Mouse (Mus musculus): ENCODE measurements around the gene Mus81. TPM values are rescaled to one million over a fixed set of nuclear protein-coding genes. Genes with fewer than 3 reads are reported as not detected.
"Not testable (repeated sequence)": the region's sequence is repeated elsewhere in the genome, so short reads cannot be mapped to it uniquely, and the experiment has no call there.

Gene Mus81
- polyA plus RNA-seq, 1 experiment from 2014 or later: 36.3 TPM

GRCm38 (mm10) chr19:5490313-5490897 lies 2.2 kb upstream of the Mus81 start, which contains the start of gene Cfl1:
Gene Cfl1 (plus strand): TSS chr19:5490455.
- Histone ChIP-seq H3K27ac (peak within 1 kb of the TSS; percentile 100), H3K4me2 (peak within 1 kb of the TSS; percentile 90), H3K9me3 (no peaks in the 10 kb centered on the region), H3K27me3 (replicated peaks) (no peaks in the 10 kb centered on the region), H3K4me3 (replicated peaks) (peak within 1 kb of the TSS; percentile 98), H3K4me1 (peaks cover 36% of the 10 kb centered on the region), H3K9ac (peak within 1 kb of the TSS; percentile 99), H3K36me3 (peaks cover 31% of the 10 kb centered on the region)
- peak; percentile 68 for ATAC-seq (ENCODE audit: insufficient read depth, low FRiP score, low read depth)
- under 1% methylated on average over 61 of the region's 62 CpGs for WGBS

GRCm38 (mm10) chr19:5489721-5490120 lies 1.5 kb upstream of the Mus81 start:
- not testable (repeated sequence) for ATAC-seq (ENCODE audit: insufficient read depth, low FRiP score, low read depth)

GRCm38 (mm10) chr19:5488878-5489571 lies 823 bp upstream of the Mus81 start:
- under 1% methylated on average over 26 of the region's 26 CpGs for WGBS

More at GRCm38 (mm10) chr19:5489721-5490120, 1.5 kb upstream of the Mus81 start:
- not testable (repeated sequence) for H3K9ac ChIP-seq; H3K9me3 ChIP-seq; H3K27me3 ChIP-seq (replicated peaks)
- peak overlapping the region; percentile 100 for H3K27ac ChIP-seq
- H3K4me2 ChIP-seq: peak overlapping the region; percentile 90
- 40% methylated on average over 10 of the region's 10 CpGs for WGBS
- H3K4me3 ChIP-seq (replicated peaks): peak overlapping the region; percentile 98
- H3K36me3 ChIP-seq: peaks cover 32% of the 10 kb centered on the region
- H3K4me1 ChIP-seq: peaks cover 36% of the 10 kb centered on the region

GRCm38 (mm10) chr19:5486771-5487170 lies 1.4 kb downstream of the Mus81 start:
- Histone ChIP-seq H3K4me3 (replicated peaks) (no peak overlapping the region), H3K4me2 (peak overlapping the region; percentile 90; the same call in 1 of the 2 replicates), H3K27me3 (replicated peaks) (no peaks in the 10 kb centered on the region), H3K9ac (no peak overlapping the region), H3K27ac (no peak overlapping the region), H3K9me3 (no peaks in the 10 kb centered on the region), H3K4me1 (peaks cover 22% of the 10 kb centered on the region), H3K36me3 (peaks cover 27% of the 10 kb centered on the region; the same call in 1 of the 2 replicates)
- 75% methylated on average over 4 of the region's 4 CpGs for WGBS
- ATAC-seq (ENCODE audit: insufficient read depth, low FRiP score, low read depth): no peak

More at GRCm38 (mm10) chr19:5488878-5489571, 823 bp upstream of the Mus81 start:
- ATAC-seq (ENCODE audit: insufficient read depth, low FRiP score, low read depth): peak; percentile 83
- H3K27me3 ChIP-seq (replicated peaks): no peaks in the 10 kb centered on the region
- no peaks in the 10 kb centered on the region for H3K9me3 ChIP-seq
- H3K27ac ChIP-seq: peak overlapping the region; percentile 100
- H3K36me3 ChIP-seq: peaks cover 29% of the 10 kb centered on the region
- peak overlapping the region; percentile 90 for H3K4me2 ChIP-seq
- peak overlapping the region; percentile 31; the same call in 1 of the 2 replicates for H3K9ac ChIP-seq
- peak overlapping the region; percentile 63 for H3K4me3 ChIP-seq (replicated peaks)
- H3K4me1 ChIP-seq: peaks cover 34% of the 10 kb centered on the region

DNA sequence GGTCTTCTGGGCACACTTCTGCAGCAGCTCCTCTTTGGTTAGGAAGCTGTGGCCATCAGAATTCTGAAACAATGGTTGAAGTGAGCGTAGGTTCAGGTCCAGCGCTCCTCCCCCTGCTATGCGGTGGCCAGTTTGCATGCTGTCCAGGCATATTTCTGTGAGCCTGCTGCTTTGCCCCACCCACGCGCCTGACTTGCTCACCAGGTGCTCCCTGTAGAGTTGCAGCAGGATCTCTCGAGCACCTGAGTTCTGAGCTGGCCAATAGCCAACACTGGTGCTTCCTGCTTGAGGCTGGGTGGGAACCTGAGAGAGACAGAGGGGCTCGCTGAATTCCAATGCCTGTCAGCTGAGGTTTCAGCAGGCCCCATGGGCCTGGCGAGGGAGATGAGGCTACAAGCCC lies 1.9 kb downstream of the Mus81 start:
- no peak overlapping the region for H3K27ac ChIP-seq

DNA sequence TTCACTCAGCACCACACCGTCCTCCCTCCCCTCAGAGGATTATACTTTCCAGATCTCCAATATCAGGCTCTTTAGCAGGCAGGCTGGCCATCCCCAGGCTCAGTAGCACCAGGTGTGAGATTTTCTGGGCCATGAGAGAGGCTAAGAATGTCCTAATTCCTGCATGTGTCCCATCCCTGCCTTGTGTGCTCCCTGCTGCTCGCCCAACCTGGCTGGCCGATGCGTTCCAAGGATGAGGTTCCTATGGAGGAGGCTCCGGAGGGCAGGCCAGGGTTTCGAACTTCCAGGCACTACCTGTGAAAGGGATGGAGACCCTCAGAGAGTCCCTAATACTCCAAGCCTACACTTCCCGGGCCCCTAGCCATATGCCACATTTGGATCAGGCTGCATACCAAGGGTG lies 2.4 kb downstream of the Mus81 start:
- ATAC-seq (ENCODE audit: insufficient read depth, low FRiP score, low read depth): no peak
- Histone ChIP-seq H3K27ac (no peak overlapping the region), H3K9ac (no peak overlapping the region), H3K27me3 (replicated peaks) (no peaks in the 10 kb centered on the region), H3K4me1 (peaks cover 22% of the 10 kb centered on the region), H3K36me3 (peaks cover 34% of the 10 kb centered on the region), H3K4me3 (replicated peaks) (no peak overlapping the region), H3K4me2 (no peak overlapping the region), H3K9me3 (no peaks in the 10 kb centered on the region)
- 90% methylated on average over 7 of the region's 7 CpGs for WGBS

More for the DNA sequence above, 1.9 kb downstream of the Mus81 start:
- H3K9me3 ChIP-seq: no peaks in the 10 kb centered on the region
- H3K4me2 ChIP-seq: no peak overlapping the region
- H3K4me1 ChIP-seq: peaks cover 22% of the 10 kb centered on the region
- H3K9ac ChIP-seq: 0 out of 2 replicates have a peak overlapping the region, but pooled peaks have one; percentile 12
- H3K4me3 ChIP-seq (replicated peaks): no peak overlapping the region
- no peaks in the 10 kb centered on the region for H3K27me3 ChIP-seq (replicated peaks)
- H3K36me3 ChIP-seq: peaks cover 31% of the 10 kb centered on the region
- no peak for ATAC-seq (ENCODE audit: insufficient read depth, low FRiP score, low read depth)
- 78% methylated on average over 8 of the region's 8 CpGs for WGBS

GRCm38 (mm10) chr19:5485371-5485770 lies 2.8 kb downstream of the Mus81 start:
- Histone ChIP-seq H3K27me3 (replicated peaks) (no peaks in the 10 kb centered on the region), H3K36me3 (peaks cover 38% of the 10 kb centered on the region), H3K9ac (no peak overlapping the region), H3K27ac (no peak overlapping the region), H3K4me1 (peaks cover 22% of the 10 kb centered on the region), H3K4me2 (no peak overlapping the region), H3K9me3 (no peaks in the 10 kb centered on the region), H3K4me3 (replicated peaks) (no peak overlapping the region)
- WGBS: 85% methylated on average over 8 of the region's 8 CpGs
- ATAC-seq (ENCODE audit: insufficient read depth, low FRiP score, low read depth): no peak

DNA sequence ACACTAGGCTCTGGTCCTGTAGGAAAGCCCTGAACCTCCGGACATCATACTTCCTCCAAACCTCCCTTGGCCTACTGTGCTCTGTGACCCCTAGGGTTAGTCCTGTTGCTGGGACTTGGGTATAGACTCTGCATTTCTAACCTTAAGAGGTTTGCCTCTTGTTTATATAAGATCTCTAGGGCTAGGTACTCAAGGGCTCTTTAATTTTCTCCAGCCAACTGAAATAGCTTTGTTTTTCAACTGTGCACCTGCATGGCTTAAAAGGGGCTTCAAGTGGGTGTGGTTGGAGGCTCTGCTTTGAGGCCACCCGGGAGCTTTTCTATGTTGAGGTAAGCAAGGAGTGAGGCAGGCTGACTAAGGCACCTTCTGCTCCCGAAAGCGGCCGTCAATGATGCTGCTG lies 3.7 kb downstream of the Mus81 start:
- H3K27me3 ChIP-seq (replicated peaks): no peaks in the 10 kb centered on the region
- H3K36me3 ChIP-seq: peaks cover 45% of the 10 kb centered on the region
- H3K9ac ChIP-seq: no peak overlapping the region
- no peak overlapping the region for H3K4me3 ChIP-seq (replicated peaks)
- peaks cover 22% of the 10 kb centered on the region for H3K4me1 ChIP-seq
- H3K9me3 ChIP-seq: no peaks in the 10 kb centered on the region
- ATAC-seq (ENCODE audit: insufficient read depth, low FRiP score, low read depth): no peak
- H3K27ac ChIP-seq: no peak overlapping the region
- H3K4me2 ChIP-seq: no peak overlapping the region
- WGBS: 90% methylated on average over 5 of the region's 5 CpGs

DNA sequence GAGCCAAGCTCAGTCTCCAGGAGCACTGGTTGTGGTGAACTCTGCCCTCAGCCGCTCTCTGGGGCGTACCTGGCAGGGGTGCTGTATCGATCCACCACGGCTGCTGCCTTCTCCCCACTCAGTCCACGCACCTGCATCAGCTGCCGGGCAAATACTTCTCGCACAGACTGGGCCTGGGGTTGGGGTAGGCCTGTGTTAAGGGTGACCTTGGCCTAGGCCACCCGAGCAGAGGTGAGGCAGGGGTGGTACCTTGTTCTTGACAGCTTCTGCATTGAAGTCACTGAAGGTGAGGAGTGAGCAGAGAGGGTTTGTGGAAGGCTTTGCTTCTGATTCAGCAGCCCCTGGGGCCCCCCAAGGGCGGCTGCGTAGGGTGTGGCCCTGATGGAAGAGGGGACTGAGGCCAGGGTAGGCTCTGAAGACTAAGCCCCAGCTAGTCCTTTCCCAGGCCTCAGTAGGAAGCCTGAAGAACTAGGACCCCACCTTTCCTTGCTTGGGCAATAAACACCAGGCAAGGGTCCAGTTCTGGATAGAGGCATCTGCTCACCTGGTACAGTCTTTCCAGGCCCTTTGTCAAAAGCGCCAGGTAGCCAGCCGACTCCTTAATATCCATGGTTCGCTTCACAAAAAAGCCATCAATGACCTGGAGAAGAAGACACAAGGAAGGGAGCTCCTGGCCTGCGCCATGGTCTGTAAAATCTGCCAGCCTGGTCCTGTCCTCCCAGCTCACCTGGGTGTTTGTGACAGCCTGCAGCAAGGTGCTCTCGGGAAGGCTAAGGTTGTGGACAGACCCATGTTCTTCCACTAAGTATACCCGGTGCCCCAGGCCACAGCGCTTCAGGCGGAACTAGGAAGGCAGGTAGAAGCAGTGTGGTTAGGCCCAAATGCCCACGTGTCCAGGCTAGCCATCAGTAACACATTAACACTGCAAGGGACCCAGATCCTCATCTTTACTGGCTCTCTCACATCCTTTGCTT lies 4.5 kb downstream of the Mus81 start:
- no peak overlapping the region for H3K4me3 ChIP-seq (replicated peaks)
- no peak for ATAC-seq (ENCODE audit: insufficient read depth, low FRiP score, low read depth)
- no peak overlapping the region for H3K9ac ChIP-seq
- H3K27ac ChIP-seq: no peak overlapping the region
- H3K4me2 ChIP-seq: no peak overlapping the region
- 89% methylated on average over 19 of the region's 19 CpGs for WGBS
- H3K4me1 ChIP-seq: peaks cover 19% of the 10 kb centered on the region
- H3K27me3 ChIP-seq (replicated peaks): no peaks in the 10 kb centered on the region
- no peaks in the 10 kb centered on the region for H3K9me3 ChIP-seq
- peaks cover 45% of the 10 kb centered on the region for H3K36me3 ChIP-seq

DNA sequence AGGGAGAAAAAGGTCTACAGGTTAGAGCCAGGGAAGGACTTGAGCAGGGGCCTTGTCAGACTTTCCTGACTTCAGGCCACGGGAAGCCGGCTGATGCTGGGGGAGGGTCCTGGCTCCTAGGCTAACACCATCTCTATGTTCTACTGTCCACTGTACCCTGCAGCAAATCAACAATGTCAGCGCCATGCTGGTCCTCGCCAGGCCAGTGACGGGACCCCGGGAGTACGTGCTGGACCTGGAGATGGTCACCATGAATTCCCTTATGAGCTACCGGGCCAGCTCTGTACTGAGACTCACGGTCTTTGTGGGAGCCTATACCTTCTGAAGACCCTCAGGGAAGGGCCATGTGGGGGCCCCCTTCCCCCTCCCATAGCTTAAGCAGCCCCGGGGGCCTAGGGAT lies 6.8 kb downstream of the Mus81 start:
- Histone ChIP-seq H3K9ac (no peak overlapping the region), H3K9me3 (no peaks in the 10 kb centered on the region), H3K4me2 (no peak overlapping the region), H3K4me1 (peaks cover 4% of the 10 kb centered on the region; the same call in 1 of the 2 replicates), H3K36me3 (peaks cover 43% of the 10 kb centered on the region), H3K4me3 (replicated peaks) (no peak overlapping the region), H3K27ac (no peak overlapping the region), H3K27me3 (replicated peaks) (no peaks in the 10 kb centered on the region)
- WGBS: 86% methylated on average over 10 of the region's 10 CpGs
- no peak for ATAC-seq (ENCODE audit: insufficient read depth, low FRiP score, low read depth)

- no peak overlapping the region for H3K27ac ChIP-seq
- H3K4me1 ChIP-seq: peaks cover 11% of the 10 kb centered on the region
- no peaks in the 10 kb centered on the region for H3K27me3 ChIP-seq (replicated peaks)
- WGBS: 83% methylated on average over 10 of the region's 10 CpGs
- peaks cover 31% of the 10 kb centered on the region for H3K36me3 ChIP-seq
- H3K4me3 ChIP-seq (replicated peaks): no peak overlapping the region
- H3K9ac ChIP-seq: no peak overlapping the region
- no peak overlapping the region for H3K4me2 ChIP-seq
- no peaks in the 10 kb centered on the region for H3K9me3 ChIP-seq
- ATAC-seq (ENCODE audit: insufficient read depth, low FRiP score, low read depth): no peak
These were observed 8.2 kb downstream of the Mus81 start for GRCm38 (mm10) chr19:5480016-5480415.
